Mouse (Mus musculus): ENCODE measurements around the gene Uba52.

The Uba52 gene

DNA sequence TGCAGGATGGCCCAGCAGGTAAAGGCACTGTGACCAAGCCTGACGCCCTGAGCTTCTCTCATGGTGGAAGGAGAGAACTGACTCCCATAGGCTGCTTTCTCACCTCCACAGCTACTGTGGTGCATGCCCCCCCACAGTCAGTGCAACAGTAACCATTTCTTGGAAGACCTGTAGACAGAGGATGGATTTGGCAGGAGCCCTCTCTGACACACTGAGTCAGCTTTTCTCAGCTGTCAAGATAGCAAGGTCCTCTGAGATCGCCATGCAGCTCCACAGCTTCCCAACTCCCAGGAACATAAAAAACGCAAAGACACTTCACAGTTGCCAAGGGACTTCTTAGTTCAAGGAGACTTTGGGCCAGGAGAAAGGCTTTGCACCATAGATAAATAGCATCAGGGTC is 52.1 kb downstream of the Uba52 start:
- no peak for DNase-seq (ENCODE audit: low read depth, low spot score)
